Mouse (Mus musculus) limb, embryonic 14.5 days (tissue): ENCODE results near the gene Prdm15. TPM values are rescaled to one million over a fixed set of nuclear protein-coding genes. Genes with fewer than 3 reads are reported as not detected.

Experiments
- ATAC-seq: fragments of 200-750 bp; cut with Nextera tagmentation; 2 replicates; pipeline ENCODE4 v1.8.0; 2017; ENCODE audit warnings: low read depth, moderate number of reproducible peaks, moderate TSS enrichment; ENCODE audit not compliant: low FRiP score
- DNase-seq: peaks from one replicate; pipeline ENCODE4 v3.0.0-alpha.2; 2015; ENCODE audit warnings: low spot score
- H3K27ac ChIP-seq: fragments of 300-500 bp; sonication (generic); replicated peaks from 2 replicates; pipeline ENCODE4 v1.5.1; 2014; ENCODE audit warnings: low read depth, mild to moderate bottlenecking, low read length, moderate library complexity, mixed read lengths
- H3K27me3 ChIP-seq: fragments of 300-500 bp; sonication (generic); 2 replicates; pipeline ENCODE4 v1.6.1; 2014; ENCODE audit warnings: low read length, mixed read lengths; ENCODE audit not compliant: control insufficient read depth, insufficient read depth
- H3K36me3 ChIP-seq: fragments of 300-500 bp; sonication (generic); 2 replicates; pipeline ENCODE4 v1.6.1; 2014; ENCODE audit warnings: mild to moderate bottlenecking, low read length, moderate library complexity, mixed read lengths; ENCODE audit not compliant: control insufficient read depth, insufficient read depth
- H3K4me1 ChIP-seq: fragments of 300-500 bp; sonication (generic); 2 replicates; pipeline ENCODE4 v1.6.1; 2014; ENCODE audit warnings: antibody characterized with exemption, low read length, mixed read lengths; ENCODE audit not compliant: control insufficient read depth, insufficient read depth
- H3K4me2 ChIP-seq: fragments of 300-500 bp; sonication (generic); replicated peaks from 2 replicates; pipeline ENCODE4 v1.6.1; 2014; ENCODE audit warnings: low read depth, mild to moderate bottlenecking, low read length, moderate library complexity; ENCODE audit not compliant: severe bottlenecking
- H3K4me3 ChIP-seq: fragments of 300-500 bp; sonication (generic); replicated peaks from 2 replicates; pipeline ENCODE4 v1.5.1; 2014; ENCODE audit warnings: low read length
- H3K9ac ChIP-seq: fragments of 300-500 bp; sonication (generic); 2 replicates; pipeline ENCODE4 v1.6.1; 2014; ENCODE audit warnings: mild to moderate bottlenecking, low read depth, low read length, moderate library complexity; ENCODE audit not compliant: severe bottlenecking
- H3K9me3 ChIP-seq: fragments of 300-500 bp; sonication (generic); 2 replicates; pipeline ENCODE4 v1.6.1; 2016; ENCODE audit warnings: low read length; ENCODE audit not compliant: control insufficient read depth
- POLR2A ChIP-seq: fragments of 200-500 bp; IDR thresholded peaks from 2 replicates; pipeline ENCODE4 v1.8.0; 2012; ENCODE audit warnings: inconsistent platforms, mild to moderate bottlenecking, moderate library complexity, borderline replicate concordance; ENCODE audit not compliant: insufficient read depth, insufficient read length; ENCODE audit errors: extremely low read depth
- WGBS: fragments of 180-500 bp; shearing (Covaris S2); extraction: QIAGEN DNeasy Blood & Tissue Kit; methylation state at CpG from one replicate; pipeline ENCODE4 v1.1.7; 2014; 5-methylcytosine and 5-hydroxymethylcytosine counted together
- polyA plus RNA-seq, 2 experiments: library from polyadenylated mRNA; depleted of rRNA in 1 of 2; stranded (reverse) in 1 of 2; unstranded in 1 of 2; fragments of >200 nt; fragmentation: Nextera tagmentation in 1 of 2; extraction: Ambion mirVana in 1 of 2; gene quantifications; 2 replicates each; pipeline versions ENCODE4 v1.2.1 to v1.2.3; 2012 to 2014

Gene Prdm15
- polyA plus RNA-seq, 2 experiments: 9.7 to 19.5 TPM

- TF ChIP-seq POLR2A: no peak
- Histone ChIP-seq H3K27me3 (no peaks in the 10 kb centered on the region), H3K4me3 (no peak overlapping the region), H3K9ac (no peak overlapping the region), H3K27ac (no peak overlapping the region), H3K4me2 (no peak overlapping the region), H3K9me3 (no peaks in the 10 kb centered on the region), H3K36me3 (peaks cover 33% of the 10 kb centered on the region), H3K4me1 (no peaks in the 10 kb centered on the region)
- DNase-seq (no peak), ATAC-seq (no peak)
- WGBS: 83% methylated on average over 1 of the region's 1 CpGs
These were observed 27.5 kb upstream of the Prdm15 start for GRCm38 (mm10) chr16:97879134-97879533.

GRCm38 (mm10) chr16:97877502-97877901, 25.9 kb upstream of the Prdm15 start:
- H3K36me3 ChIP-seq: peaks cover 39% of the 10 kb centered on the region
- H3K27ac ChIP-seq: no peak overlapping the region
- no peak for TF ChIP-seq POLR2A
- no peak overlapping the region for H3K9ac ChIP-seq
- no peaks in the 10 kb centered on the region for H3K27me3 ChIP-seq
- H3K4me3 ChIP-seq: no peak overlapping the region
- H3K4me1 ChIP-seq: no peaks in the 10 kb centered on the region
- DNase-seq (no peak), ATAC-seq (no peak)
- 97% methylated on average over 3 of the region's 3 CpGs for WGBS
- H3K4me2 ChIP-seq: no peak overlapping the region
- no peaks in the 10 kb centered on the region for H3K9me3 ChIP-seq

GRCm38 (mm10) chr16:97875101-97875500, 23.5 kb upstream of the Prdm15 start:
- no peak overlapping the region for H3K4me3 ChIP-seq
- peaks cover 35% of the 10 kb centered on the region for H3K36me3 ChIP-seq
- no peaks in the 10 kb centered on the region for H3K9me3 ChIP-seq
- H3K27ac ChIP-seq: no peak overlapping the region
- H3K4me2 ChIP-seq: no peak overlapping the region
- ATAC-seq: no peak
- no peak overlapping the region for H3K9ac ChIP-seq
- 88% methylated on average over 4 of the region's 4 CpGs for WGBS
- no peaks in the 10 kb centered on the region for H3K27me3 ChIP-seq
- H3K4me1 ChIP-seq: no peaks in the 10 kb centered on the region
- no peak for TF ChIP-seq POLR2A
- DNase-seq: no peak

- no peak for TF ChIP-seq POLR2A
- Histone ChIP-seq H3K27me3 (no peaks in the 10 kb centered on the region), H3K9ac (no peak overlapping the region), H3K4me3 (no peak overlapping the region), H3K9me3 (no peaks in the 10 kb centered on the region), H3K27ac (no peak overlapping the region), H3K36me3 (peaks cover 40% of the 10 kb centered on the region), H3K4me2 (no peak overlapping the region), H3K4me1 (no peaks in the 10 kb centered on the region)
- no peak for ATAC-seq
- 39% methylated on average over 1 of the region's 1 CpGs for WGBS
- no peak for DNase-seq
These were observed 22.7 kb upstream of the Prdm15 start for GRCm38 (mm10) chr16:97874376-97874775.

- TF ChIP-seq POLR2A: no peak
- ATAC-seq (no peak), DNase-seq (no peak)
- Histone ChIP-seq H3K4me3 (no peak overlapping the region), H3K4me2 (no peak overlapping the region), H3K9ac (no peak overlapping the region), H3K27me3 (no peaks in the 10 kb centered on the region), H3K9me3 (no peaks in the 10 kb centered on the region), H3K4me1 (no peaks in the 10 kb centered on the region), H3K27ac (no peak overlapping the region), H3K36me3 (peaks cover 49% of the 10 kb centered on the region)
- WGBS: 85% methylated on average over 5 of the region's 5 CpGs
These were observed 21.0 kb upstream of the Prdm15 start for GRCm38 (mm10) chr16:97872657-97873056.
